Mouse (Mus musculus): Measurements from ENCODE around the gene Ppfia4. TPM values are rescaled to one million over a fixed set of nuclear protein-coding genes. Genes with fewer than 3 reads are reported as not detected.
A peak's percentile ranks its signal among the peaks of the same experiment; 100 is the strongest.

The Ppfia4 gene
- 8.5 and 16.0 TPM in 2 replicates for polyA plus RNA-seq (2016; fragmentation: Nextera tagmentation; extraction: Ambion mirVana)

GRCm38 (mm10) chr1:134332770-134333271, at the start of gene Ppfia4:
Gene Ppfia4, minus strand, starts transcription at chr1:134332928.
- Histone ChIP-seq H3K36me3 (peaks cover 10% of the 10 kb centered on the region; the same call in 1 of the 2 replicates), H3K27ac (peak within 1 kb of the TSS; percentile 69), H3K4me1 (peaks cover 61% of the 10 kb centered on the region), H3K9me3 (no peaks in the 10 kb centered on the region), H3K4me3 (0 out of 2 replicates have a peak within 1 kb of the TSS, but pooled peaks have one; percentile 28), H3K27me3 (ENCODE audit: insufficient read depth, poor library complexity, severe bottlenecking) (no peaks in the 10 kb centered on the region)
- no peak for DNase-seq (ENCODE audit: low spot score)
- WGBS = 40% methylated on average over 13 of the region's 13 CpGs

DNA sequence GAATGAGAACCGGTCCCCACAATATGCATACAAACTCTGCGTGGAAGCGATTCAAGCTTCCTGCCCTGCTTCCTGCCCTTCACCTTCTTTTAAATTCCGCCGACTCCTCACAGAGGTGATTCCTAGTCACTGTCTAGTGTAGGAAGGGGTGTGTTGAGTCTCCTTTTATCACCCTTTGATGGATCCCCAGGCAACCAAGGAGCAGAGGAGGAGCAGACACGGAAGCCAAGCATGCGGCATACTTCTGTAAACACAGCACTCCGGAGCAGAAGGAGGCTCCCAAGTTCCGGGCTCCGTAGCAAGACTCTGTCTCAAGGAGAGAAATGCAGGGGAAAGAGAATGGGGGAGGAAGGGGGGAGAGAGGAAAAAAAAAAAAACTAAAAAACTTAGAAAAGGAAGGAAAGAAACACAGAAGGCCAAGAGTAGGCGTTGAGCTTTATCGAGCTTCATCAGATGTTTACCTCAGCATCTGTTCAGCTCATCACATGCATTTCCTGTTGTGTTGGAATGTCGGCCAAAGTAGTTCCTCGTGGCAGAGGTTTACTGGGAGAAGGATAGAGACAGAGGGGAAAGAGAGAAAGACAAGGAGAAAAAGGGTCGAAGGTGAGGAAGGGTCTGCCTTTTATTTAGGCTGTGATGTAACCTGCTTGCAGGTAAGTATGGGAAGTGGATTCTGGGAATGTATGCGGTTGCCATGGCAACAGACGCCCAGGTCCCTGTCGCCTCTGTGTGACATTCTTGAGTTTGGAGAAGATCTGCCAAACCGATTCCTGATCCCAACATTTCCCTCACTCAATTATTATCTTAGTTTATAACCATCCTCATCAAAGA, 49.3 kb upstream of the Ppfia4 start:
- Histone ChIP-seq H3K36me3 (no peaks in the 10 kb centered on the region), H3K27me3 (ENCODE audit: insufficient read depth, poor library complexity, severe bottlenecking) (no peaks in the 10 kb centered on the region), H3K27ac (peak overlapping the region; percentile 76), H3K9me3 (no peaks in the 10 kb centered on the region), H3K4me1 (peaks cover 5% of the 10 kb centered on the region), H3K4me3 (peak overlapping the region; percentile 57)
- DNase-seq (ENCODE audit: low spot score) = no peak
- 7% methylated on average over 19 of the region's 19 CpGs for WGBS

- H3K27ac ChIP-seq = no peak overlapping the region
- DNase-seq (ENCODE audit: low spot score) = no peak
- peaks cover 2% of the 10 kb centered on the region; the same call in 1 of the 2 replicates for H3K27me3 ChIP-seq (ENCODE audit: insufficient read depth, poor library complexity, severe bottlenecking)
- peak overlapping the region; percentile 57; the same call in 1 of the 2 replicates for H3K4me3 ChIP-seq
- peaks cover 5% of the 10 kb centered on the region for H3K4me1 ChIP-seq
- WGBS = 89% methylated on average over 2 of the region's 2 CpGs
- no peaks in the 10 kb centered on the region for H3K36me3 ChIP-seq
- no peaks in the 10 kb centered on the region for H3K9me3 ChIP-seq
Measured at GRCm38 (mm10) chr1:134381051-134381450, 48.3 kb upstream of the Ppfia4 start.

GRCm38 (mm10) chr1:134374124-134374523, 41.4 kb upstream of the Ppfia4 start:
- WGBS = 66% methylated on average over 2 of the region's 2 CpGs
- Histone ChIP-seq H3K4me3 (no peak overlapping the region), H3K27ac (no peak overlapping the region)

DNA sequence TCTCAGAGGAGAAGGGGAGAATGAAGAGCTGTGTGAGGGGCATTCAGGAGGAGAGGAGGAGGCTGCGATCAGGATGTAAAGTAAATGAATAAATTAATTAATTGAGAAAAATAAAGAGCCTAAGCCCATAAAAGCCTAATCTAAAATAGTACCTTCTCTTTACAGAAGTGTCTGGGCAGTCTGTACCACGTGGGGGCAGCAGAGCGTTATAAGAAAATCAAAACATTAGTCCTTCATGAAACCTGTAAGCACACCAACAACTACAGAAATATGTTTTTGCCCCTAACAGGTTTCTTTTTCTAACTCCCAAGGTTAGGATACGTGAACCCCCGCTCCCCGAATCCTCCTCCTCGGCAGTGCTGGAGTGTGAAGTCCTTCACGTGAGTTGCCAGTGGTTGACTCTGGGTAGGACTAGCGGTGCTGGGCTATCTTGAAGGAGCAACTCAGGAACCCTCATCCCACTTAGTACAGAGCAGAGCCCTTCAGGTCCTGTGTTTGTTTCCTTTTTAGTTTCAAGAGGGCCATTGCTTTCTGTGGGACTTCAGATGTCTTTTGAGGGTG, 36.1 kb upstream of the Ppfia4 start:
- no peak for DNase-seq (ENCODE audit: low spot score)
- Histone ChIP-seq H3K36me3 (no peaks in the 10 kb centered on the region), H3K27me3 (ENCODE audit: insufficient read depth, poor library complexity, severe bottlenecking) (no peaks in the 10 kb centered on the region), H3K4me3 (no peak overlapping the region), H3K9me3 (0 out of 2 replicates have a peak, but pooled peaks cover 5% of the 10 kb centered on the region), H3K27ac (no peak overlapping the region), H3K4me1 (no peaks in the 10 kb centered on the region)
- WGBS = 56% methylated on average over 9 of the region's 9 CpGs

More at GRCm38 (mm10) chr1:134374124-134374523, 41.4 kb upstream of the Ppfia4 start:
- Histone ChIP-seq H3K4me1 (no peaks in the 10 kb centered on the region), H3K36me3 (no peaks in the 10 kb centered on the region), H3K9me3 (0 out of 2 replicates have a peak, but pooled peaks cover 5% of the 10 kb centered on the region), H3K27me3 (ENCODE audit: insufficient read depth, poor library complexity, severe bottlenecking) (peaks cover 2% of the 10 kb centered on the region; the same call in 1 of the 2 replicates)
- DNase-seq (ENCODE audit: low spot score) = no peak

- Histone ChIP-seq H3K36me3 (no peaks in the 10 kb centered on the region), H3K4me3 (no peak overlapping the region), H3K9me3 (0 out of 2 replicates have a peak, but pooled peaks cover 5% of the 10 kb centered on the region), H3K27ac (no peak overlapping the region), H3K4me1 (peaks cover 10% of the 10 kb centered on the region; the same call in 1 of the 2 replicates), H3K27me3 (ENCODE audit: insufficient read depth, poor library complexity, severe bottlenecking) (no peaks in the 10 kb centered on the region)
- no peak for DNase-seq (ENCODE audit: low spot score)
- WGBS = 61% methylated on average over 5 of the region's 5 CpGs
Measured at GRCm38 (mm10) chr1:134365491-134365890, 32.8 kb upstream of the Ppfia4 start.

- Histone ChIP-seq H3K36me3 (peaks cover 18% of the 10 kb centered on the region), H3K4me1 (peaks cover 10% of the 10 kb centered on the region; the same call in 1 of the 2 replicates), H3K27ac (no peak overlapping the region), H3K9me3 (no peaks in the 10 kb centered on the region), H3K4me3 (no peak overlapping the region), H3K27me3 (ENCODE audit: insufficient read depth, poor library complexity, severe bottlenecking) (no peaks in the 10 kb centered on the region)
- DNase-seq (ENCODE audit: low spot score) = no peak
- 78% methylated on average over 4 of the region's 4 CpGs for WGBS
Measured at GRCm38 (mm10) chr1:134363194-134363593, 30.5 kb upstream of the Ppfia4 start.

- Histone ChIP-seq H3K27me3 (ENCODE audit: insufficient read depth, poor library complexity, severe bottlenecking) (no peaks in the 10 kb centered on the region), H3K4me3 (peak within 1 kb of the TSS; percentile 92), H3K4me1 (peaks cover 10% of the 10 kb centered on the region; the same call in 1 of the 2 replicates), H3K36me3 (peaks cover 27% of the 10 kb centered on the region), H3K9me3 (no peaks in the 10 kb centered on the region), H3K27ac (peak within 1 kb of the TSS; percentile 95)
- WGBS = under 1% methylated on average over 38 of the region's 38 CpGs
- peak; percentile 97 for DNase-seq (ENCODE audit: low spot score)
Measured at GRCm38 (mm10) chr1:134361857-134362212, 29.1 kb upstream of the Ppfia4 start, which contains the start of gene Tmem183a. Gene Tmem183a, minus strand, starts transcription at chr1:134361979.

- Histone ChIP-seq H3K4me3 (peak overlapping the region; percentile 92), H3K27ac (peak overlapping the region; percentile 95), H3K9me3 (no peaks in the 10 kb centered on the region), H3K36me3 (peaks cover 28% of the 10 kb centered on the region), H3K27me3 (ENCODE audit: insufficient read depth, poor library complexity, severe bottlenecking) (no peaks in the 10 kb centered on the region), H3K4me1 (peaks cover 10% of the 10 kb centered on the region; the same call in 1 of the 2 replicates)
- WGBS = 2% methylated on average over 44 of the region's 44 CpGs
- no peak for DNase-seq (ENCODE audit: low spot score)
Measured at GRCm38 (mm10) chr1:134361195-134361856, 28.6 kb upstream of the Ppfia4 start.

GRCm38 (mm10) chr1:134360656-134361055, 27.9 kb upstream of the Ppfia4 start:
- WGBS = 76% methylated on average over 7 of the region's 7 CpGs

GRCm38 (mm10) chr1:134357461-134357860, 24.7 kb upstream of the Ppfia4 start:
- no peak overlapping the region for H3K27ac ChIP-seq
- WGBS = 75% methylated on average over 4 of the region's 4 CpGs
- peaks cover 8% of the 10 kb centered on the region; the same call in 1 of the 2 replicates for H3K4me1 ChIP-seq
- H3K36me3 ChIP-seq = peaks cover 66% of the 10 kb centered on the region
- no peak overlapping the region for H3K4me3 ChIP-seq
- no peak for DNase-seq (ENCODE audit: low spot score)
- H3K9me3 ChIP-seq = no peaks in the 10 kb centered on the region
- H3K27me3 ChIP-seq (ENCODE audit: insufficient read depth, poor library complexity, severe bottlenecking) = no peaks in the 10 kb centered on the region

More at GRCm38 (mm10) chr1:134360656-134361055, 27.9 kb upstream of the Ppfia4 start:
- peak overlapping the region; percentile 92 for H3K4me3 ChIP-seq
- peaks cover 35% of the 10 kb centered on the region for H3K36me3 ChIP-seq
- DNase-seq (ENCODE audit: low spot score) = no peak
- H3K27ac ChIP-seq = no peak overlapping the region
- H3K27me3 ChIP-seq (ENCODE audit: insufficient read depth, poor library complexity, severe bottlenecking) = no peaks in the 10 kb centered on the region
- H3K4me1 ChIP-seq = peaks cover 10% of the 10 kb centered on the region; the same call in 1 of the 2 replicates
- no peaks in the 10 kb centered on the region for H3K9me3 ChIP-seq

DNA sequence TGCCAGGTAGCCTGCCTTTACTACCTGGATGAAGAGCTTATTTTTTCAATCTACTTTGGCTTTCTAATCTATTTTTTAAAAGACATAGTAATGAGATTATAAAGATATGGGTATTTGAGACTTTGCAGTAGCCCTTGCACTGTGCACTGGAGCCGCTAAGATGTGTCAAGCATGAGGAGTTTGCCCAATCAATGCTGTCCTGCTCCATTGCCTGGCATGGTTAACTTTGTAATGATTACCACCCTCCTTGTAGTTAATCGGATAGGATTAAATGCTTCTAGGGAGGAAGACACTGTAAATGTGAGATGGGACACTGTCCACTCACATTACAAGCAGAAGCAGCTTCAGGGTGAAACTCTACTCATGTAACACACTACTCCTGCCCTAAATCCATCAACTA, 20.6 kb upstream of the Ppfia4 start:
- 91% methylated on average over 2 of the region's 2 CpGs for WGBS
- Histone ChIP-seq H3K4me3 (no peak overlapping the region), H3K4me1 (no peaks in the 10 kb centered on the region), H3K27me3 (ENCODE audit: insufficient read depth, poor library complexity, severe bottlenecking) (no peaks in the 10 kb centered on the region), H3K27ac (no peak overlapping the region), H3K9me3 (no peaks in the 10 kb centered on the region), H3K36me3 (peaks cover 85% of the 10 kb centered on the region)
- no peak for DNase-seq (ENCODE audit: low spot score)

Measured in heart, embryonic 10.5 days (tissue).